Comparison of ENCODE assay signal across 14 mouse cellular contexts in the genomic region with DNA sequence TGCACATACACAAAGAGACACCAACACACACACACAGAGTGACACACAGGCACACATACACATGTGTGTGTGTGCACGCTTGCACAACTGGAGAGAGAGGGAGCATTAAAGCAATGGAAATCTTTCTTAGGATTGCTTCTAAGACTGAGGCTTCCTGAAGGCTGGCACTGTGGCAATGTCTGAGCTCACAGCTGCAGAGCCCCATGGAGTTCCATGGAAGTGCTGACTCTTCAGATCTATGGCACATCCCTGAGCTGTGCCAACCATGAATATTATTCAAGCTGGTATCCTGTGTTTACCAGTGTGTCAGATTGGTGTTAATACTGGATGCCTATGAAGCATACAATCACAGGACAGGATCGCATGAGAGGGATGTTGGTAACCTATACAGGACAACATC.
"Had no signal": no experiment of that assay in that cellular context is flagged by ENCODE, and none has a peak within 500 bp of the region (broad histone marks: within the 10 kb centered on the region; RNA-seq: fewer than 3 reads in every experiment).

No protein-coding gene starts in this region.

- H3K9ac ChIP-seq: limb, embryonic 13.5 days; liver, embryonic 15.5 days; midbrain, embryonic 15.5 days; stomach, embryonic 15.5 days had no signal

- H3K4me2 ChIP-seq: limb, embryonic 13.5 days; liver, embryonic 15.5 days; midbrain, embryonic 15.5 days; stomach, embryonic 15.5 days had no signal

- H3K4me1 ChIP-seq: liver, embryonic 15.5 days; midbrain, embryonic 15.5 days; stomach, embryonic 15.5 days had no signal

- ATAC-seq: lung, postnatal 0 days; midbrain, embryonic 15.5 days had no signal

- DNase-seq: kidney, postnatal 10 days; kidney, postnatal 4 days; left cerebral cortex, postnatal 4 days; lung, adult 2 months; lung, postnatal 36 days; right cerebral cortex, postnatal 14 days; thymus, adult 2 months; thymus, postnatal 25 days had no signal

- H3K36me3 ChIP-seq: limb, embryonic 13.5 days; liver, embryonic 15.5 days; midbrain, embryonic 15.5 days; stomach, embryonic 15.5 days had no signal

- H3K9me3 ChIP-seq: limb, embryonic 13.5 days; liver, embryonic 15.5 days; midbrain, embryonic 15.5 days; stomach, embryonic 15.5 days had no signal

- H3K27ac ChIP-seq: layer of hippocampus, adult 2 months; limb, embryonic 13.5 days; liver, embryonic 15.5 days; midbrain, embryonic 15.5 days; stomach, embryonic 15.5 days had no signal

- H3K27me3 ChIP-seq: limb, embryonic 13.5 days; liver, embryonic 15.5 days; midbrain, embryonic 15.5 days; stomach, embryonic 15.5 days had no signal

- H3K4me3 ChIP-seq: layer of hippocampus, adult 2 months; limb, embryonic 13.5 days; liver, embryonic 15.5 days; midbrain, embryonic 15.5 days; stomach, embryonic 15.5 days had no signal
